Mouse (Mus musculus) adrenal gland (tissue): ENCODE data around the gene Ggt5.

Source experiments
- intact Hi-C: fragments of 180-260 bp; cut with DNase I; formaldehyde crosslinking; loops from one replicate; pipeline ENCODE4 v1.15.1; 2025

The Ggt5 gene

DNA sequence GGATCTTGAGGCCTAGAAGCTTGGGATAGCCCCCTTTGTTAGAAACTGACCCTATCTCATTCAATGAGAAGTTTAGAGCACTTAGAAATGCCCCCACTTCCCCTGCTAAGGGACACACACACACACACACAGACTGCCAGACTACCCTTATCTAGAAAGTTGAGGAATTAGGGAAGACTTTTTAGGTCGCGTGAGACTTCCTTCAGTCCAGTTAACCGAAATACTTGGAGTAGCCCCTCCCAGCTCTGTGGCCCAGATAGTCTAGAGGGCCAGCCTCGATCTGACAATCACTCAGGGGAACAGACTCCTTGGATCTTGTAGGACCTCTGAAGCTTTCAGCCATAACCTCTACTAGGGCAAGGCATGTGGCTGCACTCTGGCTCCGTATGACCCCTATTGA, 21.1 kb upstream of the Ggt5 start:
- intact Hi-C loops: no loop called here

- intact Hi-C loops: no loop called here
Measured at GRCm38 (mm10) chr10:75568441-75568840, 20.7 kb upstream of the Ggt5 start.

DNA sequence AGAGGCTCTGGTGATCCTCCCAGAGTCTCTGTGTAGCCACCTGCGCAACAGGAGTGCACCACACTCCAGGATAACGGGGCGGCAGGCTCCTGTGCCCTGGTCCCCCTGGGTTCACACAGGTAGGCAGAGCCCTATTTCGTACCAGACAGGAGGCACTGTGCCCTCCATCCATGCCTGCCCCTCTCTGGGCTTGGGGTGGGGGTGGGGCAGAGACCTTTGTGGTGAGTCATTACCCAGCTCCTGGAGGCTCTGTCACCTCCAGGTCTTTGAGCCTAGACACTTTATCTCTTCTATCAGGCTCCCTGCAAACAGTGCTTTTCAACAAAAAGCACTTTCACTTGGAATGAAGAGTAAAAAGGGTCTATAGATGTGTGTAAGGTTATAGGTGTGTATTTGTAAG, 20.3 kb upstream of the Ggt5 start:
- intact Hi-C loops: no loop called here

- intact Hi-C loops: no loop called here
Measured at GRCm38 (mm10) chr10:75570981-75571657, 18.0 kb upstream of the Ggt5 start.

DNA sequence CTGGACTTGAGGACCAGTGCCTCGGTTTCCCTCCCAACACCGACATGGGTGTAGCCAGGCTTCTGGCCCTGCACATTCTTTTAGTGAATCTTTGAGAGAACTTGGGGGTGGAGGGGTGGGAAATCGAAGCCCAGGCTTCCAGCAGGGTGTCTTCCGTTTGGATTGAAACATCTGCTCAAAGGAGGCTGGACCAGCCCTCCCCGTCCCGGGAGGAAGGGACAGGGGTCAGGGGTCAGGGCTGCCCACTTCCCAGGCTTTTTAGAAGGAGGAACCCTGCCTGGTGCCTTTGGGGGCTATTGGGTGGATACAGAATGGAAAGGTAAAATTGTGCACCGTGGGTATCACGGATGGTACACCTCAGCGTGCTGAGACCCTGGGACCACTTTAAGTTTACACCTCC, 17.2 kb upstream of the Ggt5 start:
- intact Hi-C loops: no loop called here

- intact Hi-C loops: no loop called here
Measured at GRCm38 (mm10) chr10:75573181-75573580, 16.0 kb upstream of the Ggt5 start.

GRCm38 (mm10) chr10:75573965-75574364, 15.2 kb upstream of the Ggt5 start:
- intact Hi-C loops: no loop called here

GRCm38 (mm10) chr10:75579129-75579528, 10.0 kb upstream of the Ggt5 start:
- intact Hi-C loops: no loop called here

- intact Hi-C loops: loop anchor here (2.0 to 5.0 kb wide), 4 partner anchors 49 to 366 kb away; partner anchors contain the start of gene Gm5134
Measured at GRCm38 (mm10) chr10:75585876-75586552, 3.1 kb upstream of the Ggt5 start.

DNA sequence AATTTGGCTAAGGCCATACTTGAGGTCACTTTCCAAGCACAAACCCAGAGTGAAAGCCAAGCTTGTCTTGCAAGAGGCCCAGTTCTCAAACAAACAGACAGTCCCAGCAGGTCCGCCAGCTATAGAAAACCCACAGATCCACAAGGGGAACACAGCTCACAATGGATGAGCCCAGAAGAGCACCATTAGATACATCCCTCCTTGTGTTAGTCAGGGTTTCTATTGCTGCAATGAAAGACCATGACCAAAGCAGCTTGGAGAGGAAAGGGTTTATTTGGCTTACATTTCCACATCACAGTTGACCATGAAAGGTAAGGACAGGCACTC, 2.6 kb upstream of the Ggt5 start:
- intact Hi-C loops: loop anchor here (2.0 to 5.0 kb wide), 4 partner anchors 48 to 366 kb away; partner anchors contain the start of gene Gm5134

- intact Hi-C loops: loop anchor here (2.0 to 5.0 kb wide), 4 partner anchors 47 to 365 kb away; partner anchors contain the start of gene Gm5134
Measured at GRCm38 (mm10) chr10:75587781-75588180, 1.4 kb upstream of the Ggt5 start.

DNA sequence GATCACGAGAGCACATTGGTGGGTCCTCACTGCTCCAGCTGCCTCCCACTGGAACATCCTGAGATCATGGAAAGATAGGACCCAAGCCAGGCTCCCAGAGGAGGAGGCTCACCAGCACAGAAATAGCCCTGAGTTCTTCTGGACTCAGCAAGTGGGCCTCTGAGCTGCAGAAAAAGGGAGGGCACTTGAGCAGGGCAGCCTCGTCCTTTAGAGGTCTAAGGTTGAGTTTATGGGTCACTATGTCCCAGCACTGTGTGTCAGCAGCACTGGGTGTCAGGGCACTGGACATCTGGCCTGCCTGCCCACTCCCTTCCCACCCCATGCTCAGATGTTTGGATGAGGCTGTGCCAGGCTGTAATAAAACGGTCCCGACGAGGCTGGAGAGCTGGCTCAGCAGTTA, 804 bp upstream of the Ggt5 start:
- intact Hi-C loops: loop anchor here (5.0 kb wide), 3 partner anchors 114 to 364 kb away; partner anchors contain the start of gene Gm5134

- intact Hi-C loops: loop anchor here (5.0 kb wide), 3 partner anchors 113 to 363 kb away; partner anchors contain the start of gene Gm5134
Measured at GRCm38 (mm10) chr10:75589651-75590050, 511 bp downstream of the Ggt5 start.

GRCm38 (mm10) chr10:75591211-75591894, 2.2 kb downstream of the Ggt5 start:
- intact Hi-C loops: no loop called here

DNA sequence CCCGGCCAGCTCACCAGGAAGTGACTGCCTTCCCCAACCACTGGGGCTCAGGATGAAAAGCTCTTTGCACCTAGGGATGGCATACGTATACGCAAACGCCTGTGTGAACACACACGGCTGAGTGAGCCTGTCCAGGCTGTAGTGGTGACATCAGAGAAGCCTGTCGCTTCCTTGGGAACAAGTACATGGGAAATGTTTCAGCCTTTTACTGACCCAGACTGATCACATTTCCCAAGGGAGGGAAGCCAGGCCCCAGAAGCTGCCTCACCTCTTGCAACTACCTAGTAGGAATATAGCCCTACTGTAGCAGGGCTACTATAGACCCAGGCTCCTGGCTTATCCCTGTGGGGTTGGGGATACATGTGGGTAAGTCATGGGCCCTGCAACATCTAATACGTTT, 3.4 kb downstream of the Ggt5 start:
- intact Hi-C loops: no loop called here

DNA sequence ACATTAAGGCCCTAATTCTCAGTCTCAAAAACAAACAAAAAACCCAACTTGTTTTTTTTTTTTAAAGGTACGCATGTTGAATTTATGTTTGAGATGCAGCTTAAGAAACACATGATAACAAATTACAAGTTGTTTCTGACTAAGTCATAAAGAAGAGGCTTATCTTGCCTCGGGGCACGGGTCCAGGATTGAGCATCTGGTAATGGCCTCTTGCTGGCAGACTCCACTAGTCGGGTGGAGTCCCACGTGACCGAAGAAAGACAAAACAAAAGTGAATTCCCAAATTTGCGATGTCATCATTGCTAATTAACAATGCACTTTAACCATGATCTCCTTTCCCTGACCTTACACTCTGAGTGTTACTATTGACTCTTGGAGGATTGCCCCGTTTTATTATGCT, 6.8 kb downstream of the Ggt5 start:
- intact Hi-C loops: no loop called here

- intact Hi-C loops: no loop called here
Measured at GRCm38 (mm10) chr10:75600189-75600730, 11.1 kb downstream of the Ggt5 start.

DNA sequence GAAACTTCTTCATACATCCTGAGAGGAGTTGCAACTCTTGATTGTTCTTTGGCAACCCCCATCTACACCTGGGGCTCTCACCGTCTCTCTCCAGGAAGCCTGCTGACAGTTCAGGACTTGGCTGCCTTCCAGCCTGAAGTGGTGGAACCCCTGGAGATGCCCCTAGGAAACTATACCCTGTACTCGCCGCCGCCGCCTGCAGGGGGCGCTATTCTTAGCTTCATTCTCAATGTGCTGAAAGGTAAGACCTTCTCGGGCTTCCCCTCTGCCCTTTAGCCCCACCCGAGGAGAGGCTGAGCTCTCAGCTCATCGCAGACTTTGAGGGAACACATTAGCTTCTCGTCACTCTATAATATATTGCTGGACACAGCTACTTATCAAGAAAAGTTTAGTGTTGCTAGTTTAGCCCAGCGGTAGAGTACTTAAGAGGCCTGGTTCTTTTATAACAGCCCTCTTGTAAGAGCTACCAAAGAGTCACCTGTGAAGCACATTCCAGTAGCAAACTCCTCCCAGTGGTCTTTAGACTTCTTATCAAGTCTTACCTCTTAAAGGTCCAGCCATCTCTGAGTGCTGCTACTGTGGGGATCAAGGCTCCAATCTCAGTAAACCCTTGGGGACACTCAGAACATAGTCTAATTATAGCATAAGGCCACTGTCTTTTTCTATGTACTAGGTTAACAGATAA, 16.2 kb downstream of the Ggt5 start:
- intact Hi-C loops: no loop called here

DNA sequence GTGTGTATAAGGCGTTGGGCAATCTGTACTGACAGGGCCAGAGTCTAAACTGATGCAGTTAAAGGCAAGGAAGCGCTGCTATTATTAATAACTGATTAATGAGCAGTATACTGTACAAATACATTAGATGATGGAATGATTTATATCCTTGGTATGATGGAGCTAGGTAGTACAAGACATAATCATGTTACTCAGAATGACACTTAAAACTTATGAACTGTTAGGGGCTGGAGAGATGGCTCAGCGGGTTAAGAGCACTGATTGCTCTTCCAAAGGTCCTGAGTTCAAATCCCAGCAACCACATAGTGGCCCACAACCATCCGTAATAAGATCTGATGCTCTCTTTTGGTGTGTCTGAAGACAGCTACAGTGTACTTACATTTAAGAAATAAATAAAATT, 18.1 kb downstream of the Ggt5 start:
- intact Hi-C loops: no loop called here

DNA sequence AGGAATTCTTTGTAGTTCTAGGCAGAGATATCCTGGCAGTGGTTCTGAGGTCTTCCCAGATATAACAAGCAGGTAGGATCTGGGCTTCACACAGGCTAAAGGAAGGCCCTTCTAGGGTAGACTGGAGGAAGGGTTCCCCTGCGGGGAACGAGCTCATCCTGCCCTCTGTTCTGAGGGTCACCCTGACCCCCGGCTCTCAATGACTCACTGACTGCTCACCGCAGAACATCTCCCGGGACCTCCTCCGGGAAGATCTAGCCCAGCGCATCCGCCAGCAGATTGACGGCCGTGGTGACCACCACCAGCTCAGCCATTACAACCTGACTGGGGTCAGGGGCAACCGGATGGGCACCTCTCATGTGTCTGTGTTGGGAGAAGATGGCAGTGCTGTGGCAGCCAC, 19.8 kb downstream of the Ggt5 start:
- intact Hi-C loops: no loop called here

DNA sequence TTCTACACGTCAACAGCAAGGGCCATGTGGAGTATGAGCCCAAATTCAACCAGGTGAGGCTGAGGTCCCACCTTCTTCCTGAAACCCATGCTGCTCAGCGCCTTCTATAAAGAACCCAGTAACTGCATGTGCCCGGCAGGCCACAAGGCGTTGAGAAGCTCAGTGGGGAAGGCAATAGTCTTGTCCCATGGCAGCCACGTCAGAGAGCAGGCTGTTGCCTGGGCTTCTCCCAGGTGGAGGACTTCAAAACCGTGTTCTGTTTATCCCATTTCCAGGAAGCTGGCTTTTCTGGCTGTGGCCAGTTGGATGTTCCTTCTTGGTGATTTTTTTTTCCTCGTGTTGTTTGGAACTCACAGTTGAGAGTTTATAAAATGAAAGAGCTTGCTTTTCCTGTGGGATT, 21.3 kb downstream of the Ggt5 start:
- intact Hi-C loops: no loop called here
